Mouse (Mus musculus): Measurements from ENCODE around the gene Heatr4.
A peak's percentile ranks its signal among the peaks of the same experiment; 100 is the strongest.
"Not testable (repeated sequence)": the region's sequence is repeated elsewhere in the genome, so short reads cannot be mapped to it uniquely, and the experiment has no call there.

Gene Heatr4

GRCm38 (mm10) chr12:83997221-83997620 lies 12.6 kb upstream of the Heatr4 start:
- DNase-seq: no peak

DNA sequence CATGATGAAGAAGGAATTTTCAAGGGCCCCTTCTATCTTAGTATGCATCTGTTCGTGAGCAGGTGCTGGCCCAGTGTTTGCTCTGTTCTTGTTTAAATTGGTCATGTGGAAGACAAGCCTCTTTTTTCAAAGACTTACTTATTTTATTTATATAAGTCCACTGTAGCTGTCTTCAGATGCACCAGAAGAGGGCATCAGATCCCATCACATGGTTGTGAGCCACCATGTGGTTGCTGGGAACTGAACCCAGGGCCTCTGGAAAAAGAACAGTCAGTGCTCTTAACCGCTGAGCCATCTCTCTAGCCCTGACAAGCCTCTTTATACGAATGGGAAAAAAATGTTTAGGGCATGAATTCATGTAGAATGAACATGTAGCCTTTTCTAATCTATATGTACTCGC lies 4.7 kb upstream of the Heatr4 start:
- no peak for DNase-seq

DNA sequence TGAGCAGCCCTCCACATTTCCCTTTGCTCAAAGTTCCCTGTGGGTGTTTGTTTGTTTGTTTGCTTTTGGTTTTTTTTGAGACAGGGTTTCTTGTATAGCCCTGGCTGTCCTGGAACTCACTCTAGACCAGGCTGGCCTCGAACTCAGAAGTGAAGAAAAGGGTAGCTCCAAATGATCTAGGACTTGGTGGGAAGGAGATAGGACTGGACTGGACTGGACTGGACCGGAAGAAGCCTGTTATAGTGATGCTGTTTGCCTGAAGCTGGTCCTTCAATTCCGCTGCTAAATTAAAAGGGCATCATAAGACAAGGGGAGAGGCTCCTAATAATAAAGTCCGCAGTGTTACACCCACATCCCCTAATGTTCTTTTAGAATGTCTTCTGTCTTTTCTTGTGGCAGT lies 3.8 kb upstream of the Heatr4 start:
- DNase-seq: no peak

GRCm38 (mm10) chr12:83987583-83988441 lies 3.2 kb upstream of the Heatr4 start, which contains the start of gene Acot2:
TSS of gene Acot2 (plus strand) at chr12:83987861.
- peak; percentile 84 to 87 for DNase-seq

DNA sequence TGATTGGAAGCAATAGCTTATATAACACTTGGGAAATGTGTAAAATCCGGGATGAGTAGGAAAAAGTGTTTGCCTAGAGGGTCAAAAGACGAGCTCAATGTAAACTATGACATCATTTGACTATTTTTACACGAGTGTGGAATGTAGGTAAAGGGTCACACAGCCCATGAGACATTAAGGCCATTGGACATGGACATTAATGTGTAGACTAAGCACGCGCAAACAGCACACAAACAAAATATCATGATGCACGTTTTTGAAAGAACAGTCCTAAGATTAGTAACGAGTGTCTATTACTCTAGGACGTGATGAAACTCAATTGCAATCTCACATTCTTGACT lies 2.6 kb upstream of the Heatr4 start:
- DNase-seq: no peak

- DNase-seq: no peak
Observed at GRCm38 (mm10) chr12:83981615-83982014, 3.0 kb downstream of the Heatr4 start.

DNA sequence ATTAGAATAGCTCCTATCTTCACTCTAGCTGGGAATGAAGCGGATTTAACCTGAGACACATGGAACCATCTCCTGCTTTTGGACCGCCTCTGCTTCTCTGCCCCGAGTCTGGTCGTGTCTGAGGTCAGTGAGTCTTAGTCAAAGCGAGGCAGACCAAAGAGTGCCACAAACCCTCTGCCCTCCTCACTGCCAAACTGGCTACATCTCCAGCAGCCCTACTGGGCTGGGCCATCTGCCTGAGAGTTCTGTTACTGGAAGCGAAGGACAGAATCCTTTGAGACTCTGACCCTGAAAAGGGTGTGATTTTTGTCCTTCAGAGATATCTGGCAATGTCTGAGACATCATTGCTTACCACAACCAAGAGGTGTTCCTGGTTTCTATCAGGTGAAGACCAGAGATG lies 5.8 kb downstream of the Heatr4 start:
- DNase-seq: peak; percentile 86 to 87

GRCm38 (mm10) chr12:83972117-83972516 lies 12.5 kb downstream of the Heatr4 start:
- peak; percentile 42 to 51 for DNase-seq

- no peak for DNase-seq
Observed at GRCm38 (mm10) chr12:83965235-83965634, 19.4 kb downstream of the Heatr4 start.

DNA sequence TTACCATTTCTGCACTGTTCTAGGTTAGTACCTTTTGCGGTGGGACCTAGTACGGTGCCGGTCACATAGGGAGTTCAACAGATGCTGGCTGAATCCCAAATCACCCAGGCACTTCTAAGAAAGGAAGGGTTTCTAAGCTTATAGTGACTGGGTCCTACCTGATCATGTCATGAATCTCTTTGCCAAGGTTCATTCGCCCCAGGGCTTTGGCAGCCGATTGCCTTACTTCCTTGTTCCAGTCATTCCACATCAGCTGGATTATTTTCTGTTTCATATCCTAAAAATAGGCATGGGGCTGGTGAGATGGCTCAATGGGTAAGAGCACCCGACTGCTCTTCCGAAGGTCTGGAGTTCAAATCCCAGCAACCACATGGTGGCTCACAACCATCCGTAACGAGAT lies 26.4 kb downstream of the Heatr4 start:
- DNase-seq: no peak

DNA sequence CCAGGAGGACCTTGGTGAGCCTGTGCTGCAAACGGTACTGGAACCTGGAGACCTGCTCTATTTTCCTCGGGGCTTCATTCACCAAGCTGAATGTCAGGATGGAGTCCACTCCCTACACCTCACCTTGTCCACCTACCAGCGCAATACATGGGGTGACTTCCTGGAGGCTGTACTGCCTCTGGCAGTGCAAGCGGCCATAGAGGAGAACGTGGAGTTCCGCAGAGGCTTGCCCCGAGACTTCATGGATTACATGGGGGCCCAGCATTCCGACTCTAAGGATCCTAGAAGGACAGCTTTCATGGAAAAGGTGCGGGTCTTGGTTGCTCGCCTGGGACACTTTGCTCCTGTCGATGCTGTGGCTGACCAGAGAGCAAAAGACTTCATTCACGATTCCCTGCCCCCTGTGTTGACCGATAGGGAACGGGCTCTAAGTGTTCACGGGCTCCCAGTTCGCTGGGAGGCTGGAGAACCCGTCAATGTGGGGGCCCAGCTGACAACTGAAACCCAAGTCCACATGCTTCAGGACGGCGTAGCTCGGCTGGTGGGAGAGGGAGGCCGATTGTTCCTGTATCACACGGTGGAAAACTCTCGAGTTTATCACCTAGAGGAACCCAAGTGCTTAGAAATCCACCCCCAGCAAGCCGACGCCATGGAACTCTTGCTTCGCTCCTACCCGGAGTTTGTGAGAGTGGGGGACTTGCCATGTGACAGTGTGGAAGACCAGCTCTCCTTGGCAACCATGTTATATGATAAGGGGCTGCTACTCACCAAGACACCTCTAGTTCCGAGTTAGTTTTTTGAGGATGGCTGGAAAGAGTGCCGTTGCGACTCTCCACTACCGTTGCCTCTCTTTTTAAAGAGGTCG lies 32.7 kb downstream of the Heatr4 start:
- DNase-seq: no peak

GRCm38 (mm10) chr12:83950840-83951701 lies 33.6 kb downstream of the Heatr4 start:
- DNase-seq: peak; percentile 85 to 88

- peak; percentile 88 to 91 for DNase-seq
Observed at GRCm38 (mm10) chr12:83950493-83950839, 34.2 kb downstream of the Heatr4 start, which contains the start of gene Riox1. TSS of gene Riox1 (plus strand) at chr12:83950608.

GRCm38 (mm10) chr12:83949776-83950492 lies 34.7 kb downstream of the Heatr4 start:
- DNase-seq: no peak

GRCm38 (mm10) chr12:83949043-83949442 lies 35.6 kb downstream of the Heatr4 start:
- no peak for DNase-seq

DNA sequence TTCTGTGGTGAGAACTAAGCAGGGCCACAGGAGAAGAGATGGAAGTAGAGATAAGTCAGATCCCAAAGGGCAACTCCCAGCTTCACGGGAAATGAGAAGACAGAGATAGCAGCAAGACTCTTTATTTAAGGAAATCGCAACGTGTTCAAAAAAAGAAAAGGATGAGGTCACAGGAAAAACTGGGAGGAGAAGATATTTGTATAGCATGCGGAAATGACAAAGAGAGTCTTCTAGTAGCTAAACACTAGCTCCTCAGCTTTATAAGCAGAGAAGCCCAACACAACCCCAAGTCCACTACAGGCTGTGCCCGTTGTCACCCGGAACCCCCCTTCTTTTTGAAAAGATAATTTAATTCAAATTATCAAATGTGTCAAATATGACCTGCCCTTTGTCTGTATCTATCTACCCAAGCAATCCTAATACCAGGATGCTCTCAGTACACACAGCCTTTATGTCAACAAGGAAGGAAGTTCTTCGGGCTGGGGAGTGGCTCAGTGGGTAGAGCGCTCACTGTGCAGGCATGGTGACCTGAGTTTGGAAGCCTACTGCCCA lies 37.3 kb downstream of the Heatr4 start:
- DNase-seq: no peak

DNA sequence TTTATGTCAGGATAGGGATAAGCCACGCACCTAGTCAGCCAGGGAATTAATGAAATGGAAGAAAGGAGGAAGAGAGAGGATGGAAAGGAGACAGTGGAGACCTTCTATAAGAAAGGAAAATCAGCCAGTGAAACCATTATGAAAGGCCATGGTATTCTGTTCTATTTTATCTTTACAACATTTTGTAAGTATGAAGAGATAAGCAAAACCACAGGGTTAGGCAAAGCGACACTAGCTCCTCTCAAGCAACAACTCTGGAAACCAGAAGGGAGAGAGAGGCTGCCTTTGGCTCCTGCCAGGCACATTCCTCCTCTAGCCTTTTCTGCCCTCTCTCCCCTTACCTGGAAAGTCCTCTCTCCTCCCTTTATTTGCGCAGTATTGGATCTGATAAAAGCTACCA lies 42.7 kb downstream of the Heatr4 start:
- no peak for DNase-seq

GRCm38 (mm10) chr12:83940031-83940430 lies 44.6 kb downstream of the Heatr4 start:
- DNase-seq: no peak

DNA sequence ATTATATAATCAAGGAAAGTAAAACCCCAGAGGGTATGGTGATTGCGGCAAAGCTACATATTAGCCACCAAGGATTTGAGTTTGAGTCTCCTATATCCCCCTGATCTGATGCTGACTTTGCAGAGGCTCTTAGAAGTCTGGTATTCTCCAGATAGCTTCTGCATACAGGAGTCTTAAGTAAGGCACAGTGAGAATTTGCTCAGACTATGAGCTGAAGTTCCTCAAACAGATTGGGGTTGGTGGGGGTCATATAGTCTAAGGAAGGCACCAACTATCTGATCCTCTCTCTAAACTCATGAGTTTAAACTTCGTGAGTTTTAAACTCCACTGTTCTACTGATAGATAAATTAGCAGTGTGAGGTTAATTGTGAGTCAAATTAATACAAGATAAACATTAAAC lies 45.3 kb downstream of the Heatr4 start:
- DNase-seq: no peak

GRCm38 (mm10) chr12:83938592-83938991 lies 46.1 kb downstream of the Heatr4 start:
- DNase-seq: not testable (repeated sequence)

DNA sequence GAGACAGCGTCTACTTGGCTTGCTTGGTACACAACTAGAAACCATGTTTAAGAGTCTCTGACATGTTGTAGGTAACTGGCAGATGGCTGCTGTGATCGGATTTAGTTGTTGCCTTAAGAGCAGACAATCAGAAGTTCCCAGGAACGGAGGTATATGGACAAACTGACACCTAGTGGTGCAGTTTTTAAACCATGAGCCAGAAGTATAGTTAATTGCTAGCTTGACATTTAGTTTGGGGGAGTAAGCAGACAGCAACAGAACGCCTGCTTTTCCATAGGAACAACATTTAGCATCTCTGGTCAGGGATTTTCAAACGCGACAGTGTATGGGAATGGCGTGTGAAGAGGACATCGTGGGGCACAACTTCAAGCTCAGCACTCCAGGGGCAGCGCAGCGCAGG lies 47.1 kb downstream of the Heatr4 start:
- no peak for DNase-seq

Data from cerebellum, postnatal 10 days (tissue).